Mouse (Mus musculus) embryonic facial prominence, embryonic 12.5 days (tissue): ENCODE data around the gene Sart1. TPM values are rescaled to one million over a fixed set of nuclear protein-coding genes. Genes with fewer than 3 reads are reported as not detected.

Experiments used
- ATAC-seq: fragments of 200-750 bp; cut with Nextera tagmentation; 2 replicates; pipeline ENCODE4 v1.8.0; 2017; ENCODE audit not compliant: insufficient number of reproducible peaks, insufficient read depth, low FRiP score, low TSS enrichment
- H3K27ac ChIP-seq: fragments of 300-500 bp; sonication (generic); 2 replicates; pipeline ENCODE4 v1.5.1; 2016; ENCODE audit warnings: mild to moderate bottlenecking
- H3K27me3 ChIP-seq: fragments of 300-500 bp; sonication (generic); 2 replicates; pipeline ENCODE4 v1.6.1; 2016; ENCODE audit warnings: mild to moderate bottlenecking, moderate library complexity
- H3K36me3 ChIP-seq: fragments of 300-500 bp; sonication (generic); 2 replicates; pipeline ENCODE4 v1.6.1; 2016; ENCODE audit warnings: mild to moderate bottlenecking
- H3K4me1 ChIP-seq: fragments of 300-500 bp; sonication (generic); 2 replicates; pipeline ENCODE4 v1.6.1; 2016
- H3K4me2 ChIP-seq: fragments of 300-500 bp; sonication (generic); replicated peaks from 2 replicates; pipeline ENCODE4 v1.6.1; 2016; ENCODE audit warnings: mild to moderate bottlenecking, moderate library complexity
- H3K4me3 ChIP-seq: fragments of 300-500 bp; sonication (generic); 2 replicates; pipeline ENCODE4 v1.5.1; 2016; ENCODE audit warnings: mild to moderate bottlenecking
- H3K9ac ChIP-seq: fragments of 300-500 bp; sonication (generic); 2 replicates; pipeline ENCODE4 v1.6.1; 2016; ENCODE audit warnings: mild to moderate bottlenecking, moderate library complexity
- H3K9me3 ChIP-seq: fragments of 300-500 bp; sonication (generic); 2 replicates; pipeline ENCODE4 v1.6.1; 2016; ENCODE audit warnings: mild to moderate bottlenecking, moderate library complexity
- WGBS: fragments of 180-500 bp; shearing (Covaris S2); methylation state at CpG from one replicate; pipeline ENCODE4 v1.1.7; 2016; 5-methylcytosine and 5-hydroxymethylcytosine counted together
- polyA plus RNA-seq: library from polyadenylated mRNA; unstranded; fragments of >200 nt; fragmentation: Nextera tagmentation; extraction: Ambion mirVana; gene quantifications from 2 replicates; pipeline ENCODE4 v1.2.1, GENCODE M21; 2016

The Sart1 gene
- polyA plus RNA-seq, 1 experiment from 2014 or later, result 107 TPM

GRCm38 (mm10) chr19:5390416-5390815 is 1.9 kb upstream of the Sart1 start:
- no peak for ATAC-seq
- Histone ChIP-seq H3K36me3 (0 out of 2 replicates have a peak, but pooled peaks cover 8% of the 10 kb centered on the region), H3K9me3 (no peaks in the 10 kb centered on the region), H3K9ac (0 out of 2 replicates have a peak overlapping the region, but pooled peaks have one; percentile 46), H3K27me3 (no peaks in the 10 kb centered on the region), H3K4me2 (peak overlapping the region; percentile 89), H3K27ac (no peak overlapping the region), H3K4me3 (peak overlapping the region; percentile 99; the same call in 1 of the 2 replicates), H3K4me1 (peaks cover 31% of the 10 kb centered on the region)
- 79% methylated on average over 8 of the region's 8 CpGs for WGBS

GRCm38 (mm10) chr19:5389647-5390046 is 1.1 kb upstream of the Sart1 start:
- peaks cover 15% of the 10 kb centered on the region for H3K36me3 ChIP-seq
- H3K4me3 ChIP-seq, result peak overlapping the region; percentile 99
- H3K27ac ChIP-seq, result peak overlapping the region; percentile 57; the same call in 1 of the 2 replicates
- WGBS, result 49% methylated on average over 12 of the region's 12 CpGs
- H3K4me2 ChIP-seq, result peak overlapping the region; percentile 89
- no peaks in the 10 kb centered on the region for H3K9me3 ChIP-seq
- no peak for ATAC-seq
- peaks cover 31% of the 10 kb centered on the region for H3K4me1 ChIP-seq
- H3K27me3 ChIP-seq, result no peaks in the 10 kb centered on the region
- H3K9ac ChIP-seq, result peak overlapping the region; percentile 46

- Histone ChIP-seq H3K36me3 (peaks cover 31% of the 10 kb centered on the region), H3K4me3 (peak overlapping the region; percentile 99), H3K9me3 (no peaks in the 10 kb centered on the region), H3K4me1 (peaks cover 31% of the 10 kb centered on the region), H3K27ac (peak overlapping the region; percentile 88), H3K27me3 (no peaks in the 10 kb centered on the region), H3K9ac (peak overlapping the region; percentile 98), H3K4me2 (peak overlapping the region; percentile 89)
- ATAC-seq, result no peak
- under 1% methylated on average over 42 of the region's 43 CpGs for WGBS
These were observed 477 bp downstream of the Sart1 start for GRCm38 (mm10) chr19:5388011-5388441.

- ATAC-seq, result no peak
- no peak overlapping the region for H3K27ac ChIP-seq
- H3K9me3 ChIP-seq, result no peaks in the 10 kb centered on the region
- H3K4me2 ChIP-seq, result no peak overlapping the region
- peaks cover 23% of the 10 kb centered on the region for H3K4me1 ChIP-seq
- 91% methylated on average over 8 of the region's 8 CpGs for WGBS
- H3K4me3 ChIP-seq, result no peak overlapping the region
- H3K9ac ChIP-seq, result no peak overlapping the region
- H3K27me3 ChIP-seq, result no peaks in the 10 kb centered on the region
- H3K36me3 ChIP-seq, result peaks cover 64% of the 10 kb centered on the region
These were observed 3.8 kb downstream of the Sart1 start for GRCm38 (mm10) chr19:5384715-5385114.

- no peak overlapping the region for H3K27ac ChIP-seq
- H3K27me3 ChIP-seq, result no peaks in the 10 kb centered on the region
- peaks cover 16% of the 10 kb centered on the region for H3K4me1 ChIP-seq
- no peak for ATAC-seq
- H3K9me3 ChIP-seq, result no peaks in the 10 kb centered on the region
- 94% methylated on average over 12 of the region's 12 CpGs for WGBS
- peaks cover 78% of the 10 kb centered on the region for H3K36me3 ChIP-seq
- no peak overlapping the region for H3K9ac ChIP-seq
- no peak overlapping the region for H3K4me3 ChIP-seq
- no peak overlapping the region for H3K4me2 ChIP-seq
These were observed 5.2 kb downstream of the Sart1 start for GRCm38 (mm10) chr19:5383326-5383725.

- peaks cover 66% of the 10 kb centered on the region for H3K36me3 ChIP-seq
These were observed 11.1 kb downstream of the Sart1 start for GRCm38 (mm10) chr19:5377446-5377845.

GRCm38 (mm10) chr19:5374748-5375147 is 13.8 kb downstream of the Sart1 start:
- Histone ChIP-seq H3K36me3 (peaks cover 62% of the 10 kb centered on the region), H3K27me3 (no peaks in the 10 kb centered on the region), H3K9ac (no peak overlapping the region), H3K4me2 (no peak overlapping the region), H3K4me3 (no peak overlapping the region), H3K9me3 (no peaks in the 10 kb centered on the region), H3K4me1 (no peaks in the 10 kb centered on the region), H3K27ac (no peak overlapping the region)
- 0 out of 2 replicates have a peak, but pooled peaks have one; percentile 41 for ATAC-seq
- 78% methylated on average over 4 of the region's 4 CpGs for WGBS

More at GRCm38 (mm10) chr19:5377446-5377845, 11.1 kb downstream of the Sart1 start:
- ATAC-seq, result no peak
- Histone ChIP-seq H3K4me3 (no peak overlapping the region), H3K27me3 (no peaks in the 10 kb centered on the region), H3K4me2 (no peak overlapping the region), H3K27ac (no peak overlapping the region), H3K9ac (no peak overlapping the region), H3K4me1 (no peaks in the 10 kb centered on the region), H3K9me3 (no peaks in the 10 kb centered on the region)
- 98% methylated on average over 1 of the region's 1 CpGs for WGBS

- Histone ChIP-seq H3K27me3 (no peaks in the 10 kb centered on the region), H3K4me1 (no peaks in the 10 kb centered on the region), H3K36me3 (peaks cover 61% of the 10 kb centered on the region), H3K4me2 (no peak overlapping the region), H3K27ac (no peak overlapping the region), H3K9me3 (no peaks in the 10 kb centered on the region), H3K4me3 (no peak overlapping the region), H3K9ac (no peak overlapping the region)
- 83% methylated on average over 4 of the region's 4 CpGs for WGBS
- no peak for ATAC-seq
These were observed 14.3 kb downstream of the Sart1 start for GRCm38 (mm10) chr19:5374177-5374576.

GRCm38 (mm10) chr19:5372724-5373123 is 15.8 kb downstream of the Sart1 start:
- no peak overlapping the region for H3K9ac ChIP-seq
- peaks cover 7% of the 10 kb centered on the region for H3K4me1 ChIP-seq
- no peaks in the 10 kb centered on the region for H3K27me3 ChIP-seq
- H3K4me3 ChIP-seq, result no peak overlapping the region
- H3K36me3 ChIP-seq, result peaks cover 57% of the 10 kb centered on the region
- H3K9me3 ChIP-seq, result no peaks in the 10 kb centered on the region
- 94% methylated on average over 7 of the region's 7 CpGs for WGBS
- H3K4me2 ChIP-seq, result no peak overlapping the region
- H3K27ac ChIP-seq, result no peak overlapping the region
- ATAC-seq, result no peak

GRCm38 (mm10) chr19:5370932-5371331 is 17.6 kb downstream of the Sart1 start:
- Histone ChIP-seq H3K4me2 (no peak overlapping the region), H3K9me3 (no peaks in the 10 kb centered on the region), H3K36me3 (peaks cover 53% of the 10 kb centered on the region), H3K4me3 (no peak overlapping the region), H3K4me1 (peaks cover 10% of the 10 kb centered on the region), H3K27ac (no peak overlapping the region), H3K27me3 (no peaks in the 10 kb centered on the region), H3K9ac (no peak overlapping the region)
- ATAC-seq, result no peak
- WGBS, result 88% methylated on average over 3 of the region's 3 CpGs

GRCm38 (mm10) chr19:5367455-5367854 is 21.0 kb downstream of the Sart1 start:
- peak overlapping the region; percentile 89 for H3K9ac ChIP-seq
- peak overlapping the region; percentile 88 for H3K4me2 ChIP-seq
- H3K27ac ChIP-seq, result peak overlapping the region; percentile 97
- no peak for ATAC-seq
- H3K9me3 ChIP-seq, result no peaks in the 10 kb centered on the region
- H3K36me3 ChIP-seq, result peaks cover 60% of the 10 kb centered on the region
- 9% methylated on average over 11 of the region's 11 CpGs for WGBS
- H3K4me1 ChIP-seq, result peaks cover 14% of the 10 kb centered on the region
- H3K27me3 ChIP-seq, result no peaks in the 10 kb centered on the region
- peak overlapping the region; percentile 99 for H3K4me3 ChIP-seq

GRCm38 (mm10) chr19:5367053-5367359 is 21.5 kb downstream of the Sart1 start, which contains the start of gene Banf1:
TSS of gene Banf1 (minus strand) at chr19:5367168.
- H3K9ac ChIP-seq, result peak within 1 kb of the TSS; percentile 89
- H3K36me3 ChIP-seq, result peaks cover 55% of the 10 kb centered on the region
- WGBS, result under 1% methylated on average over 33 of the region's 33 CpGs
- peak within 1 kb of the TSS; percentile 99 for H3K4me3 ChIP-seq
- no peak; the same call in 1 of the 2 replicates for ATAC-seq
- no peaks in the 10 kb centered on the region for H3K9me3 ChIP-seq
- peak within 1 kb of the TSS; percentile 97 for H3K27ac ChIP-seq
- H3K4me1 ChIP-seq, result peaks cover 14% of the 10 kb centered on the region
- H3K4me2 ChIP-seq, result peak within 1 kb of the TSS; percentile 88
- H3K27me3 ChIP-seq, result no peaks in the 10 kb centered on the region
